Mouse (Mus musculus) heart, postnatal 36 days (tissue): ENCODE measurements around the gene Gm4952. TPM values are rescaled to one million over a fixed set of nuclear protein-coding genes. Genes with fewer than 3 reads are reported as not detected.
"Not testable (repeated sequence)": the region's sequence is repeated elsewhere in the genome, so short reads cannot be mapped to it uniquely, and the experiment has no call there.

Experiments
- DNase-seq, 2 experiments: peaks; one replicate each; pipeline ENCODE4 v3.0.0; 2021 to 2022
- intact Hi-C: fragments of 180-260 bp; cut with DNase I; formaldehyde crosslinking; loops from one replicate; pipeline ENCODE4 v1.15.1; 2025
- total RNA-seq, 2 experiments: library from RNA; stranded (reverse); gene quantifications; 2 replicates each; pipeline ENCODE4 v1.2.3; 2021

Gene Gm4952
- total RNA-seq, 2 experiments from 2014 or later, result not detected

GRCm38 (mm10) chr19:12597073-12597405 is 2.7 kb upstream of the Gm4952 start:
- intact Hi-C loops, result loop anchor here (5.0 to 10.0 kb wide), 2 partner anchors 200 to 582 kb away; partner anchors contain the start of genes Lpxn and Zfp91
- no peak for DNase-seq

GRCm38 (mm10) chr19:12598674-12599073 is 1.1 kb upstream of the Gm4952 start:
- intact Hi-C loops, result loop anchor here (5.0 to 10.0 kb wide), 2 partner anchors 199 to 584 kb away; partner anchors contain the start of genes Lpxn and Zfp91
- DNase-seq, result no peak

- no peak for DNase-seq
- intact Hi-C loops, result no loop called here
These were observed 1.1 kb downstream of the Gm4952 start for GRCm38 (mm10) chr19:12600684-12601480.

DNA sequence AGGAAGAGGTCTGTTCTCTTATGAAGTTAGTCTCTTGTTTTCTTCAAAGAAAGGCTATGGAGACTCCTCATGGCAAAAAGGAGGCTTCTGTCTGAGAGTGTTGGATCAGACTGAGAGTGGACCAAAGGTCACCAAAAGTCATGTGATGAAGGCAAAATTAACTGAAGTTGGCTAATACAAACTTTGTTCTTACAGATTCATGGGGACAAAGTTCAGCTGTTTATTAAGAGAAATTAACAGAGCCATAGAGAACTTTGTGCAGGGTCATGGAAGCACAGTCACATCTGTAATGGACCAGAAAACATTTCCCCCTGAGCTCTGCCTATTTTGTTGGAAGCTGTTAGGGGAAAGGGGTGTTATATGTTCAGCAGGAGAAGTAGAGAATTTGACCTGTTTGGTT is 8.6 kb downstream of the Gm4952 start:
- no peak for DNase-seq
- intact Hi-C loops, result no loop called here

GRCm38 (mm10) chr19:12613646-12614045 is 13.9 kb downstream of the Gm4952 start:
- no peak for DNase-seq
- intact Hi-C loops, result no loop called here

DNA sequence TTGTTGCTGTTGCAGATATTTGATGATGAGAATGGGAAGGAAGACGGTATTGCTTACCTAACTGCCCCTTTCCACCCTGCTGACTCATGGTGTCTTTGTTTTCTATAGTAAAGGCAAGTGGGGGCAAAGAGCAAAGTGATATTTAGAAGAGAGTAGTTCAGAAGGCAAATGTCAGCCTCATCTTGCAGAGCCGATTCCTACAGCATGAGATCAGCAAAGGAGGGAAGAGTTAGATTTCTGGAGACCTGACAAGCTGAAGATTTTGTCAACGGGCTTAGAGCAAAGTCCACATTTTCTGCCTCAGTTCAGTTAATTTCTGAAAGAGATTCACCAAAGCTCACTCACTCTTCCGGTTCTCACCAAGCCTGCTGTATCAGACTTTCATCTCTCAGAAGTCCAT is 33.4 kb downstream of the Gm4952 start, which contains the start of gene Glyat:
Gene Glyat (plus strand): TSS at position 133 of the 400 bp plus-strand sequence.
- DNase-seq, result no peak
- intact Hi-C loops, result no loop called here

DNA sequence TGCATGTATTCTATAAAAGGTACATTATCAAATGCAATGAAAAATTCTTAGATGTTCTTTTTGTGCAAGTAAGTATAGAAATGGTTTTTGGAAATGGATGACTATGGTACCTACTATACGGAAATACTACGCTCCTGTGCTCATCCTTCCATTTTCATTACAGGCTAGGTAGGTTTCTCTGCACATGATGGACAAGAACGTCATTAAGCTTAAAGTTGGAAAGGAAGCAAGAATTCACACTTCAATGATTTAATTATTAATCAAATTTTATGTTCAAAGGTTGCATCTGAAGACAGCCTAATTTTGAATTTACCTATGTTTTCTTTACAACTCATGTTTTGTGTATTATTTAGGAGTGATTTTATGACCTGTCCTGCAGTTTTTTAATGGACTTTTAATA is 34.5 kb downstream of the Gm4952 start:
- intact Hi-C loops, result no loop called here
- DNase-seq, result no peak

- no peak for DNase-seq
- intact Hi-C loops, result no loop called here
These were observed 35.2 kb downstream of the Gm4952 start for GRCm38 (mm10) chr19:12634963-12635362.

DNA sequence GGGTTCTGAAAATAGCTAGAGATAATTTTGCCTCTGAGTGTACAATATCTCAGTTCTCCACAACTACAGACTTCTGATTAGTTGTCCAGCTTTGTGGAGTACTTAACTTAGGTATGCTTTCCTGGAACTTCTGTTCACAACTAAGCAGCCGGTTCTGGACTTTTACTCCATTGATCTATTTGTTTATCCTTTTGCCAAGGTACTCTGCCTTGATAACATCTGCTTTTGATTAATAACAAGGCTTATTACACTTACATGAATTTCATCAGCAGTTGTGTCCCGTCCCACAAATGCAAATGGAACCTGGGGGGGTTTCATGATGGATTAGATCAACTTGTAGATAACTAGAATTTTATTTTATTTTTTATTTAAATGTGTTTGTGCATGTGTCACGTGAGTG is 37.1 kb downstream of the Gm4952 start:
- DNase-seq, result no peak
- intact Hi-C loops, result no loop called here

DNA sequence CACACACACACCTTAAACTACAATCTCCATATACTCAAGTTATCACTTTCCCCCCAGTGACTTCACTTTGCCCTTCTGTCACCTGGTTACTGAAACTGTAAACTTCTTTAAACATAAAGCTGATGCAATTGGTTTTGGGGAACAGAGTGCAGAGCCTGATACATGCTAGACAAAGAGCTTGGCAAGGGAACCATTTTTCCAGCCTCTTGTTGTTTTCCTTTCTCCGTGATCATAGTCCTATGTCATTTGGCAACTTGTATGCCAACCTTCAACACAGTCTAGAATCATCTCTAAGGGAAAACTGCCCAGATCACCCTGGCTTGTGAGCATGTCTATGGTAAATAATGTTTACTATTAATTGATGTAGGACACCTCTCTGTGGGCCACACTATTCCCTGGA is 38.3 kb downstream of the Gm4952 start:
- DNase-seq, result no peak
- intact Hi-C loops, result no loop called here

DNA sequence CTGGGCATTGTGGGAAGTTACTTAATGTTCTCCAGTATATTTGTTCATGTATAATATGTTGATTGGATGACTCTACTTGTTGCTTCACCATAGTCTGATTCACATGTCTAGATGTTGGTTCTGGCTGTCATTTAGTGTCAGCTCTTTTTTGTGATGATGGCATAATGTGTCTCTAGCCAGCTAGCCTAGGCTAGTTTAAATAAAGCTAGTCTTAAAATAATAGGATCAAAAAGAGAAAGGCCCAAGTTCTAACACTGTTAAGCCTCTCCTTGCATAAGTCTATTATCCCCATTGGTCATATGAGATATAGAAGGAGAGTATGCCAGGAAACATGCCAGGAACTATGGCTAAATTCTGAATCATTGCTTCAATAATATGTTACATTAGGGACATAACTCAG is 49.7 kb downstream of the Gm4952 start:
- DNase-seq, result no peak
- intact Hi-C loops, result no loop called here

- no peak for DNase-seq
- intact Hi-C loops, result no loop called here
These were observed 66.4 kb downstream of the Gm4952 start for GRCm38 (mm10) chr19:12666156-12666555.

- DNase-seq, intact Hi-C loops: not testable (repeated sequence)
These were observed 68.8 kb downstream of the Gm4952 start for GRCm38 (mm10) chr19:12668601-12669000.

DNA sequence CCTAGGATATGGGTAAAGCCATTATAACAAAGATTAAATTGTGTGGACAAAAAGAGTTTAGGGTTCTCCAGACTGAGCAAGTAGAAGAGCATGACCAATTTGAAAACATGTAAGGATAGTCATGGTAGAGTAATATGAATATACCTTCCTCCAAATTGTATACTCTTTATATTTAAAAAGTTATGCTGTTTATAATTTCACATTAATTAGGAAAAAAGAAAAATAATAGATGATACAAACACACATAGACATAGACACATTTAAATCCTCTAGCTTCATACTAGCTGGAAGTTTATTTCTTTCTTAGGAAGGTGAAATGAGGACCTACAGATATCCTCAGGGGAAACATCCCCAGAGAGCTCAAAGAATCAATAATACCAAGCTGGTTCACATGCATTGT is 70.4 kb downstream of the Gm4952 start, which contains the start of gene Olfr1442:
Gene Olfr1442 (plus strand): TSS at position 301 of the 400 bp plus-strand sequence.
- no peak for DNase-seq
- intact Hi-C loops, result no loop called here

- intact Hi-C loops, result no loop called here
These were observed 71.3 kb downstream of the Gm4952 start for GRCm38 (mm10) chr19:12671051-12671450.

DNA sequence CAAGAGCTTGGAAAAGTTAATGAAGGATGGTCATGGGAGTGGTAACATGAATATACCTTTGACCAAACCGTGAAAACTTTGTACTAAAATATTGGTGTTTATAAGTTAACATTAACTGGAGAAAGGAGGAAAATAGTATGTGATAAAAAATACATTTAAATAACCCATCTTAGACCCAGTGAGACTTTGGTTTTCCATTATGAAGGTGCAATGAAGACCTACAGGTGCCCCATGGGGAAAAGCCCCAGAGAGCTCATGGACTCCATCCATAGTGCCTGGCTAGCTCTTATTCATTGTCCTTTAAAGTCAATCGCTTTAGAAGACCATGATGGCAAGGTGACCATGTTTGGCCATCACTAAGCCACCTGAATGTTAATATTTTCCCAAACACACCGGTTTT is 78.0 kb downstream of the Gm4952 start, which contains the start of gene Olfr1443:
Gene Olfr1443 (plus strand): TSS at position 301 of the 400 bp plus-strand sequence.
- no peak for DNase-seq
- intact Hi-C loops, result no loop called here

More at GRCm38 (mm10) chr19:12671051-12671450, 71.3 kb downstream of the Gm4952 start:
- no peak for DNase-seq

Other genes with a start within 250 kb of the Gm4952 start
- gene Olfr1440, start 212.7 kb upstream of the Gm4952 start, total RNA-seq, result not detected
- not detected for gene Olfr1441, start 182.5 kb upstream of the Gm4952 start, total RNA-seq
- not detected for gene Pfpl, start 172.1 kb upstream of the Gm4952 start, total RNA-seq
- gene Mpeg1, start 139.2 kb upstream of the Gm4952 start, total RNA-seq, result 10 to 100 TPM in 1 of 2 experiments, 1 to 10 TPM in 1; 8.6 to 12.2 TPM
- gene Dtx4, start 98.5 kb upstream of the Gm4952 start, total RNA-seq, result 1 to 10 TPM; 6.4 to 7.8 TPM
- gene Fam111a, start 54.2 kb upstream of the Gm4952 start, total RNA-seq, result 1 to 10 TPM; 5.9 to 6.9 TPM
- not detected for gene Glyat, start 33.3 kb downstream of the Gm4952 start, total RNA-seq
- gene Olfr1442, start 70.5 kb downstream of the Gm4952 start, total RNA-seq, result not detected
- gene Olfr1443, start 78.1 kb downstream of the Gm4952 start, total RNA-seq, result not detected
- not detected for gene Keg1, start 95.8 kb downstream of the Gm4952 start, total RNA-seq
- gene Cntf, start 165.7 kb downstream of the Gm4952 start, total RNA-seq, result 1 to 10 TPM; 1.6 TPM
- gene Zfp91, start 196.2 kb downstream of the Gm4952 start, total RNA-seq, result 10 to 100 TPM; 78.7 to 80.7 TPM
- 1 to 10 TPM; 1.4 to 1.5 TPM for gene Lpxn, start 196.2 kb downstream of the Gm4952 start, total RNA-seq
- not detected for gene Gm5244, start 246.7 kb downstream of the Gm4952 start, total RNA-seq